9 mouse cellular contexts compared by ENCODE assay signal in the genomic region with DNA sequence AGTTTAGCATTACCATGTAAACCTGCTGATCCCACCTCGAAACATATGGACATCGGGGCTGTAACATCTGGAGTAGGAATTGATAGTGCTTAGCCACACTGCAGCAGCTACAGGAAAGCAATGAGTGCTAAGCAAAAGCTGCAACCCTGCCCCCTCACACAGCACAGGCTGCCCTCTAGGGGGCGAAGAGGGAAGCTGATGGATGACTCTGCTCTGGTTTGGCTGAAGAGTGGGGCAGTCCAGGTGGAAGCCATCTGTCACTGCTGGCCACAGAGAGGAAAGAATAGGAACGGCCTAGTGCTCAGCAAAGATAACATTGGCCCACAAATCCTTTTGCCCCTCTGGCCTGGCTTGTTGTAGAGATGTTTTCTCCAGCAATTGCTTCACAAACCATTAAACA.
DNase-seq lines count a peak whose midpoint lies in the region; ATAC-seq lines count a peak whose summit lies in the region.
"Had no signal": no experiment of that assay in that cellular context is flagged by ENCODE, and none has a peak within 500 bp of the region (broad histone marks: within the 10 kb centered on the region; RNA-seq: fewer than 3 reads in every experiment).

No protein-coding gene starts in this region.

- H3K4me1 ChIP-seq in forebrain, embryonic 12.5 days = peaks cover 26% of the 10 kb centered on the region
- no peaks in the 10 kb centered on the region for H3K4me1 ChIP-seq in stomach, embryonic 16.5 days (ENCODE audit: control insufficient read depth, insufficient read depth, low read length)
- H3K4me1 ChIP-seq: limb, embryonic 15.5 days had no signal

- H3K9ac ChIP-seq in forebrain, embryonic 12.5 days = no peak overlapping the region
- no peak overlapping the region for H3K9ac ChIP-seq in stomach, embryonic 16.5 days (ENCODE audit: low read length)
- H3K9ac ChIP-seq: limb, embryonic 15.5 days had no signal

- 45% methylated on average over 4 of the region's 4 CpGs for WGBS in forebrain, embryonic 12.5 days
- 18% methylated on average over 4 of the region's 4 CpGs for WGBS in stomach, embryonic 16.5 days

- peak; percentile 70 for ATAC-seq in frontal cortex, adult (ENCODE audit: low TSS enrichment)
- peak; percentile 67; the same call in 1 of the 2 replicates for ATAC-seq in forebrain, embryonic 12.5 days (ENCODE audit: low FRiP score)
- ATAC-seq in stomach, embryonic 16.5 days (ENCODE audit: insufficient read depth, low FRiP score) = peak; percentile 79

- intact Hi-C loops in heart, postnatal 14 days (cut with DNase I) = no loop called here

- H3K4me2 ChIP-seq in forebrain, embryonic 12.5 days = no peak overlapping the region
- H3K4me2 ChIP-seq in stomach, embryonic 16.5 days (ENCODE audit: low read depth, low read length) = no peak overlapping the region
- H3K4me2 ChIP-seq: limb, embryonic 15.5 days had no signal

- H3K27ac ChIP-seq in forebrain, embryonic 12.5 days = no peak overlapping the region; the same call in 1 of the 2 replicates
- no peak overlapping the region for H3K27ac ChIP-seq in stomach, embryonic 16.5 days (ENCODE audit: low read length)
- H3K27ac ChIP-seq: limb, embryonic 15.5 days had no signal

- no peak for DNase-seq in frontal cortex, postnatal 25 days (ENCODE audit: low spot score in 2 of 2)
- DNase-seq in c-Kit-positive CD71-negative TER-119-negative erythroid progenitor cells, embryonic 14.5 days (ENCODE audit: low read depth) = peak; percentile 28
- DNase-seq in heart, postnatal 14 days = peak; percentile 81 to 86
- peak; percentile 64 to 70 for DNase-seq in kidney, postnatal 25 days
- DNase-seq in mesoderm, embryonic 11.5 days (ENCODE audit: low read depth, low spot score) = peak; percentile 88

- H3K27me3 ChIP-seq in forebrain, embryonic 12.5 days = no peaks in the 10 kb centered on the region
- H3K27me3 ChIP-seq in stomach, embryonic 16.5 days (ENCODE audit: control insufficient read depth, insufficient read depth, low read length) = no peaks in the 10 kb centered on the region
- H3K27me3 ChIP-seq: limb, embryonic 15.5 days had no signal

- no peak overlapping the region for H3K4me3 ChIP-seq in forebrain, embryonic 12.5 days (replicated peaks)
- H3K4me3 ChIP-seq in stomach, embryonic 16.5 days (replicated peaks; ENCODE audit: low read length) = no peak overlapping the region
- H3K4me3 ChIP-seq: limb, embryonic 15.5 days had no signal

- H3K36me3 ChIP-seq in forebrain, embryonic 12.5 days (replicated peaks) = no peaks in the 10 kb centered on the region; the same call in none of the 2 replicates
- no peaks in the 10 kb centered on the region for H3K36me3 ChIP-seq in stomach, embryonic 16.5 days (ENCODE audit: control insufficient read depth, insufficient read depth, low read length)
- H3K36me3 ChIP-seq: limb, embryonic 15.5 days had no signal

- no peaks in the 10 kb centered on the region for H3K9me3 ChIP-seq in forebrain, embryonic 12.5 days
- H3K9me3 ChIP-seq in stomach, embryonic 16.5 days (replicated peaks; ENCODE audit: control insufficient read depth, low read length) = no peaks in the 10 kb centered on the region
- H3K9me3 ChIP-seq: limb, embryonic 15.5 days had no signal

Comparison
In these comparisons a context has a peak if more than half of its experiments do, and no peak if none do; other contexts are left out.
1. DNase-seq: peak in c-Kit-positive CD71-negative TER-119-negative erythroid progenitor cells, embryonic 14.5 days (single experiment), heart, postnatal 14 days (2 of 2), kidney, postnatal 25 days (2 of 2) and mesoderm, embryonic 11.5 days (single experiment); none in frontal cortex, postnatal 25 days (0 of 2).
2. Peak in every context shown above with its lines, with median percentiles within 50 percentile points of each other: ATAC-seq.